Mouse (Mus musculus) liver, embryonic 14.5 days (tissue): ENCODE measurements around the gene Serpinb1c.

Source experiments
- CTCF ChIP-seq: IDR thresholded peaks from 2 replicates; pipeline ENCODE4 v1.5.1; 2016; ENCODE audit warnings: antibody characterized with exemption, low read depth, control low read depth
- EP300 ChIP-seq: IDR thresholded peaks from 2 replicates; pipeline ENCODE4 v1.6.1; 2016; ENCODE audit warnings: antibody characterized with exemption, low read depth

DNA sequence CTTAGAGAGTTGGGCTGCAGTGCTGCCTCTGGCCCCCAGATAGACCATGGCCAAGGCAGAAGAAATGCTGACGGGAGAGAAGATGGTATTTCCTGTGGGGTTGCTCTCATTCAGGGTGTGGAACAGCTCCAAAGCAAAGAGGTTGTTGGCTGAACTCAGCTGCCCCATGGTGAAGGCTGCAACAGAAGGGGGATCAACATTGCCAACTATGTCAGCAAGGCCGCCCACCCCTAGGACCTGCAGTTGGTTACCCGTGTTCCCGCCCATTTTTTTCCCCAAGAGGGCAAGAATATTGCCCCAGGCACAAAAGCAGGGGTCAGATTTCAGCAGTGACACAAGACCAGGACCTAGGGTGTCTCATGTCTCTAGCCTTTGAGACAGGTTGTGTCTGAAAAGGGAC is 1.1 kb downstream of the Serpinb1c start:
- TF ChIP-seq EP300 (no peak), CTCF (no peak)
